8 mouse cellular contexts compared by ENCODE assay signal in genomic region chr10:95475923-95476322, GRCm38 (mm10). TPM values are rescaled to one million over a fixed set of nuclear protein-coding genes. Genes with fewer than 3 reads are reported as not detected.
DNase-seq lines count a peak whose midpoint lies in the region; ATAC-seq lines count a peak whose summit lies in the region.

No protein-coding gene starts in this region.

- H3K9me3 ChIP-seq in kidney, embryonic 14.5 days (ENCODE audit: control insufficient read depth, low read length) = no peaks in the 10 kb centered on the region

- H3K4me2 ChIP-seq in kidney, embryonic 14.5 days (replicated peaks; ENCODE audit: low read depth, low read length) = no peak overlapping the region

- no peaks in the 10 kb centered on the region for H3K4me1 ChIP-seq in kidney, embryonic 14.5 days (ENCODE audit: control insufficient read depth, insufficient read depth, low read length)

- H3K27ac ChIP-seq in kidney, embryonic 14.5 days (ENCODE audit: low read depth, low read length) = no peak overlapping the region

- H3K4me3 ChIP-seq in kidney, embryonic 14.5 days (ENCODE audit: low read length) = no peak overlapping the region

- H3K36me3 ChIP-seq in kidney, embryonic 14.5 days (ENCODE audit: control insufficient read depth, insufficient read depth, low read length) = peaks cover 9% of the 10 kb centered on the region; the same call in 1 of the 2 replicates

- H3K9ac ChIP-seq in kidney, embryonic 14.5 days (ENCODE audit: low read depth, low read length) = no peak overlapping the region

- WGBS in kidney, embryonic 14.5 days = 15% methylated on average over 10 of the region's 10 CpGs

- DNase-seq in kidney, adult 11 months = peak; percentile 56
- DNase-seq in cerebellum, postnatal 25 days = peak; percentile 85 to 92
- DNase-seq in gastrocnemius, adult 18-20 months (ENCODE audit: low spot score) = peak; percentile 86
- peak; percentile 78 for DNase-seq in kidney, adult 18-20 months
- DNase-seq in left cerebral cortex, postnatal 4 days = peak; percentile 88
- peak; percentile 21 to 65 for DNase-seq in monocyte, adult 2 months (ENCODE audit: low read depth in 1 of 2, low spot score in 2 of 2)
- DNase-seq in spleen, postnatal 10 days (ENCODE audit: low spot score in 2 of 2) = peak; percentile 66 to 88

- no peak for ATAC-seq in kidney, embryonic 14.5 days (ENCODE audit: low FRiP score, low TSS enrichment)

- intact Hi-C loops in left cerebral cortex, postnatal 4 days (cut with DNase I) = loop anchor here (2.0 to 10.0 kb wide), 3 partner anchors 241 to 483 kb away; no protein-coding TSS in a partner anchor

- no peaks in the 10 kb centered on the region for H3K27me3 ChIP-seq in kidney, embryonic 14.5 days (ENCODE audit: control insufficient read depth, insufficient read depth, low read length)

RNA-seq across cellular contexts. Expression of gene Mrpl42, which starts 25.8 kb away (rescaled TPM):
- polyA plus RNA-seq in kidney, embryonic 14.5 days (2014; fragmentation: Nextera tagmentation; extraction: Ambion mirVana) = 334 and 466 TPM in 2 replicates
- total RNA-seq in gastrocnemius, adult 18-20 months (2021) = 100 to 1,000 TPM; 309 to 340 TPM
- total RNA-seq in left cerebral cortex, postnatal 4 days (2021) = 10 to 100 TPM; 78.5 to 85.8 TPM

RNA-seq across cellular contexts. Expression of gene Ube2n, which starts 39.0 kb away (rescaled TPM):
- 403 and 409 TPM in 2 replicates for polyA plus RNA-seq in kidney, embryonic 14.5 days (2014; fragmentation: Nextera tagmentation; extraction: Ambion mirVana)
- 10 to 100 TPM; 65.4 to 75.4 TPM for total RNA-seq in gastrocnemius, adult 18-20 months (2021)
- total RNA-seq in left cerebral cortex, postnatal 4 days (2021) = 100 to 1,000 TPM; 213 to 231 TPM

RNA-seq across cellular contexts. Expression of gene Socs2, which starts 58.9 kb away (rescaled TPM):
- polyA plus RNA-seq in kidney, embryonic 14.5 days (2014; fragmentation: Nextera tagmentation; extraction: Ambion mirVana) = 17.9 and 20.5 TPM in 2 replicates
- total RNA-seq in gastrocnemius, adult 18-20 months (2021) = 10 to 100 TPM in 1 of 2 experiments, 1 to 10 TPM in 1; 7.7 to 14.0 TPM
- total RNA-seq in left cerebral cortex, postnatal 4 days (2021) = 10 to 100 TPM; 78.0 to 81.5 TPM

Comparison
In these comparisons a context has a peak if more than half of its experiments do, and no peak if none do; other contexts are left out.
1. RNA of gene Socs2, which starts 58.9 kb away (total RNA-seq): 78.0 to 81.5 TPM in left cerebral cortex, postnatal 4 days; 7.7 to 14.0 TPM in gastrocnemius, adult 18-20 months; every median in the first group is over 4 times any median in the second.
2. Peak in every context shown above with its lines, with median percentiles within 50 percentile points of each other: DNase-seq.